Mouse (Mus musculus): ENCODE measurements around the gene Ddx46.

Gene Ddx46

DNA sequence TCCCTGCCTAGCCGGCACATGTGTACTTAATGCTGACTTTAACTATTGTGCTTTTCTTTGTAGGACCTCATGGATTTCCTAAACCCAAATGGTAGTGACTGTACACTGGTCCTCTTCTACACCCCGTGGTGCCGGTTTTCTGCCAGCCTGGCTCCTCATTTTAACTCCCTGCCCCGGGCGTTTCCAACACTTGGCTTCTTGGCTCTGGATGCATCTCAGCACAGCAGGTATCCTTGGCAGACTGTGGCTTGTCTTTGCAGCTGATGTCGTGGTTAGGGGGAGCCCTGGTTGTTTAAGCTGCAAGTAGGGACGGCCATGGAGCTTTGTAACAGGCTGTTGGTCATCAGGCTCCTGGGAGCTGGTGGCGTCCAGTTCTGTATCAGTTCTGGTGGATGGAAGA lies 86.7 kb downstream of the Ddx46 start:
- DNase-seq (ENCODE audit: low spot score in 2 of 2), result no peak

DNA sequence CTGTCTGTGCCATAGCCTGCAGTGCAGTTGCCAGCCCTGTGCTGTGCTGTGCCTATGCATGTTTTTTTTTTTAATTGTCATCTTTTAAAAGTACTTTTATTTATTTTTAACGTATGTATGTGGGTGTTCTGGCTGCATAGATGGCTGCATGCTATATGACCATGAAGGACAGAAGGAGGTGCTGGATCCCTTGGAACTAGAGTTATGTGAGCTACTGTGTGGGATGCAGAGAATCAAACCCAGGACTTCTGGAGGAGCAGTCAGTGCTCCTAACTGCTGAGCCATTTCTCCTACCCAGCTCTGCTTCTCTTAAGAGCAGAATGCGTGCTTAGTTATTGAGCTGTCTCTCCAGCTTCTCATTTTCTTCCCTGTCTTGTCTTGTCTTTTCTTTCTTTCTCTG lies 87.2 kb downstream of the Ddx46 start:
- DNase-seq (ENCODE audit: low spot score in 2 of 2), result no peak

DNA sequence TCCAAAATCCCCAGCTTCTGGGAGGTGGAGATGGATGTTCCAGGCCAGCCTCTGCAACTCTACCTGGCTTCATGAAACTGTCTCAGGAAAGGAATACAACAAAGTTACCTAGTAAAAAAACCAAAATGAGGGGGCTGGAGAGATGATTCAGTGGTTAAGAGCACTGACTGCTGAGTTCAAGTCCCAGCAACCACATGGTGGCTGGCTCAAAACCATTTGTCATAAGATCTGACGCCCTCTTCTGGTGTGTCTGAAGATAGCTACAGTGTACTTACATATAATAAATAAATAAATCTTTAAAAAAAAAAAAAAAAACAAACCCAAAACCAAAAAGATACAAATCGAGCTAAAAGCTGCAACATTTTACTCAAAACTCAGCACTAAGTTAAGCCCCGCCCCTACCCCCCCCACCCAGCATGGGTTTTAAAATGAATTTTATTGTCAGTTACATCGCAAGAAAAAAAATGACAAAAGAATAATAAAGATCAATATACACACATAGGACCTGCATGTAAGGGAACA lies 91.8 kb downstream of the Ddx46 start:
- no peak for DNase-seq (ENCODE audit: low spot score in 2 of 2)

DNA sequence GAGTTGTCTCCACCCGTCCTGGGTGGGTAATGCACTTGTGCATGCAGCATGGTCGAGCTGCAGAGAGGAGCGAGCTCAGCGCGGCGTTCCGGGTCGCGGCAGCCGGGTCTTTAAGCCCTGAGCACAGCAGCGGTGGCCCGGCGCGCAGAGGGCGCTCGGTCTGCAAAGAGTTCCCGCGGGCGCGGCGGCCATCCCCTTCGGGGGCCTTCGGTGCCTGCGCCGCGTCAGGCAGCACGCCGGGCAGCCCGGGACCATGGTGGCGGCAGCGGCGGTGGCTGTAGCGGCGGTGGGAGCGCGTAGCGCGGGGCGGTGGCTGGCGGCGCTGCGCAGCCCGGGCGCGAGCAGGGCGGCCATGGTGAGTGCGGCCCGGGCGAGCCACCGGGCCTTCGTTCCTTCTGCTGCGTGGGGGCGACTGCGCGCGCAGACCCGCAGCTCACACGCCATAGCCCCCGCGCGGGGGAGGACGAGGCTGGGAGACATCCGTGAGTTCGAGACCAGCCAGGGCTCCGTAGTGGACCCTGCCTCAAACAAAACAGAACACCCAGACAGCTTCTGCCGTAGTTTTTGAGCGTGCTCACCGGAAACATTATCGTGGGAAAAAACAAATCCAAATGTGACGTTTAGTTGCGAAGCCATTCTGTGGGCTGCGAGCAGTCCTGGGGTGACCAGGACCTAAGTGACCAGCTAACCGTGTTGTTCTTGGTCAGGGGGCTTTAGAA lies 92.5 kb downstream of the Ddx46 start, which contains the start of gene Pcbd2:
Gene Pcbd2 (plus strand): TSS at position 249 of the 719 bp plus-strand sequence.
- peak; percentile 74 to 78 for DNase-seq (ENCODE audit: low spot score in 2 of 2)

DNA sequence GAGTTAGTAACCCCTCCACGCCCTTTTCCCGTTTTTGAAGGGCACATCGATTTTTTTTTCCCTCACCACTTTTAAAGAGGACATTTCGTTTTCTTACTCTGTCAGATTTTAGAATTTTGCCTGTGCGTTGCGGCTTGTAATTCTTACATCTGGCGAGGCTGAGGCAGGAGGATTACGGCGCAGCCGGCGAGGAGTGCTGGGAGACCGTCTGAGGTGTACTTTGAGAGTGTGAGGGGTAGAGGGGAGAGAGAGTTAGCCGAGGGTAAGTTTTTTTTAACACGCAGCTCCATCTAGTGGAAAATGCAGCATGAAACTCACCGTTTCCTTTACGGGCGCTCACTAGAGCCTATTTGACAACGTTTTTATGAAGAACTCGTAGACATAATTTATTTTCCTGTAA lies 93.0 kb downstream of the Ddx46 start:
- peak; percentile 60 to 66 for DNase-seq (ENCODE audit: low spot score in 2 of 2)

DNA sequence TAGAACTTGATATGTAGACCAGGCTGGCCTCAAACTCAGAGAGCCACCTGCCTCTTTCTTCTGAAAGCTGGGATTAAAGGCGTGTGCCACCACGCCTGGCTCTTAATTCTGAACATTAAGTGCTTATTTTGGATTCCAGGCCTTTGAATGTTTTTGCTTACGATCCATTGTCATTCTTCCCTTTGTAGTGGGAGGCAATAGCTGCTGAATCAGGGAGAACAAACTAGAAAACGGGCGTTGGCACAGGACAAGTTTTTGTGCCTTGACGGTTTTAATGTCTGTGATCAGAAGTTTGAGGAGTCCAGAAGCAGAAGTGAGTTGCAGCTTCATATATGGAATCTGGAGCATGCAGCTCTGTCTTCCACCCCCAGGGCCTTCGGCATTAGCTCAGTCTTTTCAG lies 95.9 kb downstream of the Ddx46 start:
- no peak for DNase-seq (ENCODE audit: low spot score in 2 of 2)

All from right cerebral cortex, adult 2 months (tissue).